Mouse (Mus musculus) spleen, embryonic (tissue): ENCODE data around the gene Ctsa.

Source experiments
- CTCF ChIA-PET: fragments of 350-600 bp; sonication (Branson Sonifier 250); formaldehyde crosslinking; loops from one replicate; lab custom pipeline; 2022; lab: Charles Lee

Ctsa gene

DNA sequence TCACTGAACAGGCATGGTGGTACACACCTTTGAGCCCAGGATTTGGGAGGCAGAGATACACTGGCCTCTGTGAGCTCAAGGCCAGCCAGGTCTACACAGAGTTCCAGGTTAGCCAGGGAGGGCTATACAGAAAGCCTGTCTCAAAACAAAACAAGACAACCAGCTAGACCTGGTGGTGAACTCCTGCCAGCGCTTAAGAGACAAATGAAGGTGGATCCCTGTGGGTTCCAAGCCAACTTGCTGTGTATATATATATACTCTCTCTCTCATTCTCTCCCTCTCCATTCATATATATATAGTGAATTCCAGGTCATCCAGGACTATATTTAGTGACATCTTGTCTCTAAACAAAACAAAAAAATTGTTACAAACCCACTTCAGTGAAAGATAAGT lies 28.8 kb upstream of the Ctsa start:
- CTCF ChIA-PET = interaction anchor here (0.7 to 1.8 kb wide), 3 partner anchors 9 to 42 kb away, joined by 3 to 15 read pairs (median 3); no protein-coding TSS in a partner anchor

DNA sequence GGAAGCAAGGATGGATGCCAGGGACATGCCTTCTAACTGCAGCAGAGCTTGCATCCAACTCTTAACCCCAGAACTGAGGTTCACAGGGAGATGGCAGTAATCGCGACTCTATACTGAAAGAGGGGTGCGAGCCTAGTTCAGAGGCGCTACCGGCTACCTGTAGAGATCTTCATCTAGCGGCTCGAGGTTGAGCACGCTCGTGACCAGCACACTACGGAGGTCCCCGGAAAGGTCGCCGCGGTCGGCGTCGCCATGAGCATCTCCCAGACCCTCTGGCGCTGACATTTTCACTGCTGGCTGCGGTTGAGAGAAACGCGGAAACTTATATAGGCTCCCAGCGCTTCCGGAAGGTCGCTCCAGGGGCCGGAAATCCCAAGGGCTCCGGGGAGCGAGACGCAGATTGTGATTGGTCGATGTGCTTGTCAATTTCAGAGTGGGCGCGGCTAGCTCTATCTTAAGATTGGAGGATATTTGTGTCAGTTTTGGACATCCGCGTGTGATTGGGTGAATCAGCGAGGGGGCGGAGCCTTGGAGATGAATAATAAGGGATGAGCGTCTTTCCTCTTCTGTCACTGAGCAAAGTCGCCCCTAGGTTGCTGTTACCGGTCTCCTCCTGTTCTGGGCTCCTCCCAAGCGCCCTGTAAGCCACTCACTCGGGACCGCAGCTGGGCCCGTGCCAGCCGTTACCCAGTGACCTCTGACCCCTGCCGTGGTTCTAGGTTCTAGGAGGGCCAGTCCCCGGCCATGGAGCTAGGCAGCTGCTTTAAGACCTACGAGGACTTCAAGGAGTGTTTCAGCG lies 27.9 kb upstream of the Ctsa start, which contains the start of the genes Acot8 and Zswim3:
TSS of gene Acot8 (minus strand) at position 350 of the 799 bp plus-strand sequence.
TSS of gene Zswim3 (plus strand) at position 566 of the 799 bp plus-strand sequence.
- CTCF ChIA-PET = interaction anchor here (0.7 to 1.8 kb wide), 4 partner anchors 10 to 28 kb away, joined by 3 to 4 read pairs (median 3); partner anchors contain the start of genes Ctsa and Neurl2

DNA sequence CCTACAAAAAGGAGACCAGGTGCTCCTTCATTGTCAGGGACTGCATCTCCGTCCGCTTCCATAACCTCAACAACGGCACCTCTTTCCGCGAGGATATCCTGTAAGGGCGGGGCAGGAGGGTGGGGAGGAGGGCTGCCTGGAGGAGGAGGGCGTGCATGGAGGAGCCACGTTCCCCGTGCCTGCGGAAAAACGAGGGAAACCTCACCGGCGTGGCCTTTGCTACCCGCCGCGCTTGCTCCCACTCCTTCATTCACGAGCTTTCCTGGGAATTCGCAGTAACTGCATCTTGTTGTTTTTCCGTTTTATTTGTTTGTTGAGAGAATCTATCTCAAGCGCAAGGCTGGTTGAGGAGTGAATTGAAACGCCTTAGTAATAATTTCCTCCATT lies 27.3 kb upstream of the Ctsa start:
- CTCF ChIA-PET = interaction anchor here (0.7 to 1.8 kb wide), 3 partner anchors 11 to 28 kb away, joined by 3 to 4 read pairs (median 3); partner anchors contain the start of genes Ctsa and Neurl2

DNA sequence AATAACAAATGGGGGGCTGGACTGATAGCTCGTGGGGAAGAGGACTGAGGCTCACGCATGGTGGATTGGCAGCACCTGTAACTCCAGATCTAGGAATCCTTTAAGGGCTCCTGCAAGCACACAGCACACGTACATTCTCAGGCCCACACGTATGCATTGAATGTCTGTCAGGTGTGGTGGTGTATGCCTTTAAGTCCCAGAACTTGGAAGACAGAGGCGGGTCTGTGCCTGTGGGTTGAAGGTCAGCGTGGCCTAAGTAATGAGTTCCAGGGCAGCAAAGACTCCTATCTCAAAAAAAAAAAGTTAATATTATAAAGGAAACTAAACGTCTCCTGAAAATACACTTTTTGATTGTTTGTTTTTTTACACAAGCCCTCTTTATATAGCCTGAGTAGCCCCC lies 26.1 kb upstream of the Ctsa start:
- CTCF ChIA-PET = no interaction called here

DNA sequence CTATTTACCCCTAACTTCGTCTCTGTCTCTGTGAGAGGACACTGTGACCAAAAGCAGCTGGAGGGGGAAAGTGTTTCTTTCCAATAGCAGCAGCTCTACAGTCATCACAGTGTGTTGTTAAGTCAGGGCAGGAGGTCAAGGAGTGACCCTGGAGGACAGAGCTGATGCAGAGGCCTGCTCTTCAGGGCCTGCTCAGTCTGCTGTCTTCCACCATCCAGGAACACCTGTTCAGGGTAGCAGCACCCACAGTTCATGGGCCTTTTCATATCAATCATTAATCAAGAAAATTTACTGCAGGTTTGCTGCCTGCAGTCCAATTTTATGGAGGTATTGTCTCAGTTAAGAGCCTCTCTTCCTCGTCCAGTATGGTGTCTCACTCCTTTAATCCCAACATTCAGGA lies 19.1 kb upstream of the Ctsa start:
- CTCF ChIA-PET = no interaction called here

DNA sequence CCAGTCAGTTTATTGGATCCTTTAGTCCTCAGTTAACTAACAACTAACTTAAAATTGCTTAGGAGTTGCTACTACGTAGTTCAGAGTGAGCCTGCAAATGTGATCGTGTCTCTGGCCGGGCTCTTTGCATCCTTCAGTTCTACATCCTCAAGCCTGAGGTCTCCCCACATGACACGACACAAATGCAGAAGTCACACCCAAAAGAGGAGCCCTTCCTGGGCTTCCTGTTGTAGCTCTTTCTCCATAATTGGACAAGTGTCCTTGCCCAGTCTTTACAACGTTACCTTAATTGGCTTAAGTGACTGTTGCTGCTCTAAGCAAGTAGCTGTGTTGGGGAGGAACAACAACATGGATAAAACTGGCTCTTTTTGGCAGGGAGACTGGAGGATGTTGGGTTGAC lies 17.3 kb upstream of the Ctsa start:
- CTCF ChIA-PET = no interaction called here

DNA sequence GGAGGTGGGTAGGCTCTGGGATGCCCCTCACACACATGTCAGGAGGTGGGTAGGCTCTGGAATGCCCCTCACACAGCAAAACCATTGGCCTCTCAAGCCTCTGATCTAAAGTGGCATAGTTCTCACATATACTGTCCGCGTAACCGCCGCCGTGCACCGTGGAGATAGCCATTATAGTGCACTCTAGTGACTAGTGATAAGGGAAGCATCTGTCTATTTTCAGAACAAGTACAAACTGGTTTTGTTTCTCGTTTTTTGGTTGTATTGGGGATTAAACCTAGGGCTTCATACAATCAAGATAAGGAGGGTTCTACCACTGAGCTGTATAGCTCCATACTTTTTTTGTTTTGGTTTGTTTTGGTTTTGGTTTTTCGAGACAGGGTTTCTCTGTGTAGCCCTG lies 16.9 kb upstream of the Ctsa start:
- CTCF ChIA-PET = no interaction called here

DNA sequence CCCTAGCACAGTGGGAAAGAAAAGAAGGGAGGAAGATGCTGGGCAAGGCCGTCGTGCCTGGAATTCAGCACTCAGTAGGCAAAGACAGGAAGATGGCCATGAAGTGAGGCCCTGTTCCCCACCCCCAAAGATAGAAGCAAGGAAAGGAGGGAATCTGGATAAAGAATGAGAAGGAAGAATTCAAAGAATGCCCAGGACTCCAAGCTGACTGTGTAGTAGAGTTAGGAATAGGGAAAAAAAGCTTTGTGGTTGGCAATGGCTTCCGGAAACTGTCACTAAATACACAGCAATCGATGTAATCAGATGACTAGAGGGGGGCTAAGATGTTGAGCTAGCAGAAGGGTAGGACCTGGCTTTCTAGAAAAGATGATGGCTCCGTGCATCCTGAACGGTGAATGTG lies 15.5 kb upstream of the Ctsa start:
- CTCF ChIA-PET = no interaction called here

DNA sequence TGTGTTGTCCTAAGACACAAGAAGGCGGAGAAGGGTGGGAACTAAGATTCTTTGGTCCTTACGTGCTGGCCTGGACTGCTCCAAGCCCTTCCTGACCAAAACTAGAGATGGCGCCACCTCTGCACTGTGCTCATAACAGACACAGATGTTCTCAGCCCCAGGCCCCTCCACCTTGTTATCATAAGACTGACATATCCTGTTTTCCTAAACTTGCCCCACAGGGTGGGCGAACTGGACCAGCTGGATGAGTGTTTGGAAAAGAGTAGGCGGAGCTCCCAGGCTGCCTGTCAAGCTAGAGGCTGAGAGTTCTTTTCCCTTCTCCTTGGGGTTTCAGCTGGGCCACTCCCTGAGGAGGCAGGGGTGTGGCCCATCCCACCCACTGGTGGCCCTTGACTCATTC lies 15.0 kb upstream of the Ctsa start:
- CTCF ChIA-PET = no interaction called here

DNA sequence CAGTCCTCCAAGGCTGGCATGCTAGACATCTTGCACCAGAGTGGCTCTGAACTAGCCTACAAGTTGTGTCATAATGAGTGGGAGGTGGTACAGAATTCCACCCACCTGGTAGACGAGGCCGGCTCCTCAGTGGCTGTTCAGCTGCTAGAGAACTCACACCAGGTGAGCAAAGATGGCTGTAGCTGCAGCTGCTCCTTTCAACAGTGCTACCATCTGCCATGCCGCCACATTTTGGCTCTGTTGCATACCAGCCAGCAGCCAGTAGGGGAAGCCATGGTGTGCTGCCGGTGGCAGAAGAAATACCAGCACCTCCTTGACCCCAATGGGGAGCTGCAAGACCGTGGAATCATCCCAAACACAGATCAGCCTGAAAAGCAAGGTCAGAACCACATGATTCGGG lies 11.6 kb upstream of the Ctsa start:
- CTCF ChIA-PET = no interaction called here

DNA sequence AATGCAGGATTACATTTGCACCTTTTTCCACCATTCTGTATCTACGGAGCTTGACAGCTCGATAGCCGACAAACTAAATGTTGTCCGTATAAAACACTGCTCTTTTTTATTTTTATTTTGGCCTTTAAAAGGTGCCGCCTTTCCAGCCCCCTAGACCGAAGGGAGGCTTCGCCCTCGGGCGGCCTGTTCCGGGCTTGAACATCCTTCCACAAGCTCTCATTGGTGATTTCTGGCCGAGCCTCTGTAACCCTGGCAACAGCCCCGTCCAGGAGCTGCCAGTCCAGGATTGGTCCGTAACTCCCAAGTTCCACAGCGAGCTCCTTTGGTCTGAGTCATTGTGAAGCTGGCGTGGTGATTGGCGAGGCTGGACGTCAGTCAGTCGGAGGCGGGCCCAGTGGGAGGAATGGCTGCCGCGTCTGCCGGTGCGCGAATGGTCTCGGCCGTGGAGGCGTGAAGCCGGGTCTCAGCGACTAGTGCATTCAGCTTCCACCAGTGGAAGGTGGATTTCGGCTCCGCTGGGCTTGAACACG lies 10.0 kb upstream of the Ctsa start, which contains the start of gene Zswim1:
TSS of gene Zswim1 (plus strand) at position 51 of the 530 bp plus-strand sequence.
- CTCF ChIA-PET = interaction anchor here (0.6 kb wide), 1 partner anchor 162 kb away, joined by 3 read pairs; no protein-coding TSS in a partner anchor

DNA sequence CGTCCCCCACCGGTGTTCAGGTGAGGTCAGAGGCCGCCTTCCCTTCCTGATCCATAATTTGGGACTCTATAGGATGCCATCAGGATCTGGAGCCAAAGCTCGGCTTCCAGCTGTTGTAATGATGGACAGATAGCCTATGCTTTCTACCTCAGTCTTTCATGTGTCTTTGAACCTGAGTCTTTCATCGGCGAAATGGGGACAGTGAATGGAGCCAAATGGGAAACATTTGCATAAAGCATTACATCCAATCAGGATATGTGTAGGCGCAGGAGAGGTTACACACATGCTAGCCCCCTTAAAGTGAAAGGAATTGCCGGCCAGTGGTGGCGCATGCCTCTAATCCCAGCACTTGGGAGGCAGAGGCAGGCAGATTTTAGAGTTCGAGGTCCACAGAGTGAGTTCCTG lies 9.5 kb upstream of the Ctsa start:
- CTCF ChIA-PET = no interaction called here

DNA sequence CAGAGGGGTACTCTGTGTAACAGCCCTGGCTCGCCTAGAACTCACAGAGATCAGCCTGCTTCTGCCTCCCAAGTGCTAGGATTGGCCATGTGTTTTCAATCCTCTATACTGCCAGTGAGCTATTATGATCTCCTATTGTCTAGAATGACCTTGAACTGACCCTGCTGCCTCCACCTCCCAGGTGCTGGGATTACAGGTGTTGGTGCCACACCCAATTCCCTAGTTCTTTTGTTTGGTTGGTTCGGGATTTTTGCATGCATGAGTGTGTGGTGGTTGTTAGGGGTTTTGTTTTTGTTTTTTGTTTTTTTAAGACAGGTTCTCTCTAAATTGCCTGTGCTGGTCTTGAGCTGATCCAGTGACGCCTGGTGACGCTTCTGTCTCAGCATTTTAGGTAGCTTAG lies 8.7 kb upstream of the Ctsa start:
- CTCF ChIA-PET = interaction anchor here (0.5 to 0.6 kb wide), 2 partner anchors 26 to 70 kb away, joined by 3 to 4 read pairs; no protein-coding TSS in a partner anchor

DNA sequence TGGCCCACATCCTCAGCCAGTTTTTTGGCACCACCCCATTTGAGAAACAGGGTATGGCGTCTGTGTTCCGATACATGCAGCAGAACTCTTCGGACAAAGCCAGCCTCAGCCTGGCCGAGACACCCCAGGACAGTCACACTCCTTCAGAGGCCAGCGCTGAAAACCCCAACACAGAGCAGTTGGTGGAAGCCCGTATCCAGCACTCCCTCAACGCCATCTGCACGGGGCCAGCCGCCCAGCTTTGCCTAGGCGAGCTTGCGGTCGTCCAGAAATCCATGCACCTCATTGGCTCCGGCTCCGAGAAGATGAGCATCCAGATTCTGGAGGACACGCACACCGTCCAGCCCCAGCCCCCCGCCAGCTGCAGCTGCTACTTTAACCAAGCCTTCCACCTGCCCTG lies 7.2 kb upstream of the Ctsa start:
- CTCF ChIA-PET = no interaction called here

DNA sequence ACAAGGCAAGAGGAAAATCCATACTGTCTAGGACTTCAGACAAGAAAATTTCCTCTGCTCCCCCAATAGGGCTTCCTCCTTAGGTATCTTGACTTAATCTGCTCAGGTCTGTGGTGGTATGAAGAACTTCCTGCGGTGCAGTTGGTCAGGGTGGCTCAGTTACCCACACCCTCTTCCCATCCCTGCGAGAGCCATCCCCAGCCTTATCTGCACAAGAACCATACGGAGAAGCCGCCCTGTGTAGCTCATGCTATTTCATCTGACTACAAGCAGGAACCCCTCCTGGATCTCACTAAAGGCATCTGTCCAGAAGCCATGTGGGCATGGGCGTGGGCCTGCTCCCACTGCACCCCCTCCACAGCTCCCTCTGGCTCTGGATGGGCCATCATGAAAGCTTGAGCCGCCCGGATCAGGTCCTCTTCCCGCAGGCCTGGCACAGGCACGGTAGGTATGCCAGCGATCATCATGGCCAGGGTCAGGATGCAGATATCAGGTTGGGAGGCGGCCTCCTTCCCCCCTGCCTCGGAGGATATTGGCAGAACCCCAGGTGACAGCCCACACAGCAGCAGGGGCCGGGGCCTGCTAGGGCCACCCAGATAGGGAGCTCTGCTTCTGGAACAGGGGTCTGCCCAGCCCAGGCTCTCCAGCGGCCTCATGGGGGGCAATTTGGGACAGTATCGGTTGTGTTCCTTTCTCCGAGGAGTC lies 5.4 kb upstream of the Ctsa start:
- CTCF ChIA-PET = no interaction called here

DNA sequence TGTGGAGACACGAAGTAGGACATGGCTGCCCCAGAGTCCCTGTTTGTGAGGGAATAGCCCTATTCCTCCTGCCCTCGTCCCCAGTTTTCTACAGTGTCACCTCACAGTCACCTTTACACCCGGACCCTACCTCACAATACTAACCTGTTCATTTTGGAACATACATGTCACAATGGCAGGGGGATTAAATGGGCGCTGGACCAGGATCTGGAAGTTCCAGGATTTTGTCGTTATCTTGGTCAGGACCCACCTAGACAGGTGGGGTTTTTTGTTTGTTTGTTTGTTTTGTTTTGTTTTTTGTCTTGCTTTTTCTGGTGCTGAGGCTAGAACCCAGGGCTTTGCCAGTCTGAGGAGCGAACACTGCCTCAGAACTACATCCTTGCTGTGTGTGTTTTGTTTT lies 4.2 kb upstream of the Ctsa start, which contains the start of gene Spata25:
TSS of gene Spata25 (minus strand) at position 101 of the 400 bp plus-strand sequence.
- CTCF ChIA-PET = no interaction called here

DNA sequence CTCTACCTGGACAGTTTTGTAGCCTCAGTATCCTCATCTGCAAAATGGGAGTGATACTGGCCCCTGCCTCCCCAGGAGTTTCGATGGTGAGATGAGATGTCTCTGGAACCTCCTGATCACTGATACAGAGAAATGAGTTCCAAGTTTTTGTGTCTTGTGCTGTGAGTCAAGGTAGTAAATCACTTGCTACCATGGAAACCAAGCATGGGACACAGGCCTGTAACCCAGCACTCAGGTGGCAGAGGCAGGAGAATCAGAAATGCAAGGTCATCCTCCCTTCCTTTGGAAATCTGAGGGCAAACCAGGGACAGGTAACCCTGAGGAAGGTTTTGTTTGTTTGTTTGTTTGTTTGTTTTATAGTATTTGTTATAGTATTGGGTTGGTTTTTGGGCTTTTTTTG lies 3.6 kb upstream of the Ctsa start:
- CTCF ChIA-PET = no interaction called here

DNA sequence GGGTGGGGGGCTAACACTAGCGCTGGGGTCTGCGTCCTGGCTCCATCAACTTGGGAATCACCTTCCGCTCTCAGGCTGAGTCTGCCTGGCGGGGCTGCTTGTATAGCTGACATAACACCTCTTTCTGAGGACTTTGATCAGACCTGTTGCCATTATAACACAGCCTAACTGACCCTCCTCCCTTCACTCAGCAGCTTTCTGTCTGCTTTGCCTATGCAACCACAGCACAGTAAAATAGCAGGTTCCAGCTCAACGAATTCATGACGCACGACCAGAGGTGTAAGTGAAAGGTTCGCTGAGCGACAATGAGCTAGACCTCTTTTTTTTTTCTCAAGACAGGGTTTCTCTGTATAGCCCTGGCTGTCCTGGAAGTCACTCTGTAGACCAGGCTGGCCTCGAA lies 1.6 kb upstream of the Ctsa start:
- CTCF ChIA-PET = interaction anchor here (1.0 kb wide), 1 partner anchor 126 kb away, joined by 5 read pairs; no protein-coding TSS in a partner anchor

DNA sequence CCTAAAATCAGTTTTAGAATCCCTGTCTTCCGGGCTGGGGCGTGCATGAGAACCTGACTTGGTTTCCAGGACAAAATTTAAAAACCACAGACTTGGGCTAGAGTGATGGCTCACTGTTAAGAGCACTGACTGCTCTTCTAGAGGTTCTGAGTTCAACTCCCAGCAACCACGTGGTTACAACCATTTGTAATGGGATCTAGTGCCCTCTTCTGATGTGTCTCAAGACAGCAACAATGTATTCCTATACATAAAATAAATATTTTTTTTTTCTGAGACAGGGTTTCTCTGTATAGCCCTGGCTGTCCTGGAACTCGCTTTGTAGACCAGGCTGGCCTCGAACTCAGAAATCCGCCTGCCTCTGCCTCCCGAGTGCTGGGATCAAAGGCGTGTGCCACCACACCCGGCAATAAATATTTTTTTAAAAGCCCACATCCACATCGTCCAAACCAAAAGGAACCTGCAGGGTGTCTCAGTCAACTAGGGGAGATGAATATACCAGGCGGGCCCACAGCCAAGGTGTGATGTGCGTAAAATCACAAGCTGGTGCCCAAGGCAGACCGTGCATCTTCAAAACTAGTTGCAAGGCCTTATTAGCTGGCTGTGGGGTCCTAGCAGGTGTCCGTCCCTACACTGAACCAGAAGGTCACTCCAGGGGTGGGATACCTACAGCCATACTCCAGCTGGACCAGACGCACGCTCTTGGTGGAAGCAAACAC lies 483 bp upstream of the Ctsa start:
- CTCF ChIA-PET = interaction anchor here (1.4 kb wide), 1 partner anchor 27 kb away, joined by 3 read pairs; no protein-coding TSS in a partner anchor

DNA sequence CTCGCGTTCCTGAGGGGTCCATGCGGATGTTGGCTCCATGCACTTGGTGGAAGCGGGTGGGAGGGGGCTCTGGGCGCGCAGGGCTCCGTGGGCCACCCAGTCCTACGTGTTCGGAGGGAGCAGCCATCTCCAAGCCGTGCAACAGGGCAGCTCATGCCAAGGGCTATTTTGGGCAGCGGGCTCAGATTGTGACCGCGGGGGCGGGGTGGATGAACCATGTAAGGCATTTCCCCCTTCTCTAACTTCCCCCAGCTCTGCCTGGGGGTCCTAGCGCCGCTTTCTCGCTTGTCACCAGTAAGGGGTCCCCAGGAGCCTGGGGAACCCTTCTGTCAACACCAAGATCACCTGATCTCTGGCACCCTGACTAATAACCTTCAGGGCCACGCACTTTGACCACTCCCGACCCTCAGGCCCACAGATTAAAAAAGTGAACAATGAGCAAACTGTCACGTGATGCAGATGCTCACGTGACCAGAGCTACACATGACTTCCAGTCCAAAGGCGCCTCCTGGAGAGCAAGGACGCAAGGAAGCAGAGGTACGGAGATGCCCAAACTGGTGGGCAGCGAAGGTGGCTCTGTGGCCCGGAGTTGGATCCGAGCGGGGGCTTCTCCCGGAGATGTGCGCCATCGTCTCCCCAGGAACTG lies 764 bp downstream of the Ctsa start, which contains the start of gene Neurl2:
TSS of gene Neurl2 (minus strand) at position 143 of the 646 bp plus-strand sequence.
- CTCF ChIA-PET = interaction anchor here (1.4 kb wide), 1 partner anchor 28 kb away, joined by 3 read pairs; no protein-coding TSS in a partner anchor
